Mouse (Mus musculus) gastrocnemius, postnatal 14 days (tissue): Measurements from ENCODE around the gene Etnppl. TPM values are rescaled to one million over a fixed set of nuclear protein-coding genes. Genes with fewer than 3 reads are reported as not detected.

Experiments used
- DNase-seq: peaks from one replicate; pipeline ENCODE4 v3.0.0; 2021; ENCODE audit warnings: mixed read lengths
- intact Hi-C: fragments of 180-260 bp; cut with DNase I; formaldehyde crosslinking; loops from one replicate; pipeline ENCODE4 v1.15.1; 2025; ENCODE audit warnings: low total_unique reads
- total RNA-seq, 2 experiments: library from RNA; stranded (reverse); gene quantifications; 2 replicates each; pipeline ENCODE4 v1.2.3; 2021

Etnppl gene
- total RNA-seq, 2 experiments from 2014 or later, result not detected

GRCm38 (mm10) chr3:130660619-130661018, 43.4 kb downstream of the Etnppl start:
- no peak for DNase-seq
- intact Hi-C loops, result no loop called here

GRCm38 (mm10) chr3:130662496-130662895, 45.2 kb downstream of the Etnppl start:
- intact Hi-C loops, result no loop called here
- DNase-seq, result no peak

- intact Hi-C loops, result no loop called here
- DNase-seq, result no peak
Observed at GRCm38 (mm10) chr3:130671291-130671690, 54.0 kb downstream of the Etnppl start.

- DNase-seq, result no peak
- intact Hi-C loops, result no loop called here
Observed at GRCm38 (mm10) chr3:130677671-130678460, 60.6 kb downstream of the Etnppl start.

- intact Hi-C loops, result no loop called here
- DNase-seq, result no peak
Observed at GRCm38 (mm10) chr3:130681226-130681625, 64.0 kb downstream of the Etnppl start.

- peak; percentile 25 for DNase-seq
- intact Hi-C loops, result no loop called here
Observed at GRCm38 (mm10) chr3:130682183-130682582, 64.9 kb downstream of the Etnppl start.

GRCm38 (mm10) chr3:130683836-130684235, 66.6 kb downstream of the Etnppl start:
- intact Hi-C loops, result no loop called here
- no peak for DNase-seq

- intact Hi-C loops, result no loop called here
- no peak for DNase-seq
Observed at GRCm38 (mm10) chr3:130684276-130685013, 67.2 kb downstream of the Etnppl start.

GRCm38 (mm10) chr3:130685014-130685366, 67.7 kb downstream of the Etnppl start:
- no peak for DNase-seq
- intact Hi-C loops, result no loop called here

GRCm38 (mm10) chr3:130687051-130687450, 69.8 kb downstream of the Etnppl start:
- intact Hi-C loops, result no loop called here
- no peak for DNase-seq

Other genes with a start within 250 kb of the Etnppl start
- gene Ostc, start 92.0 kb downstream of the Etnppl start, total RNA-seq, result 10 to 100 TPM; 40.6 to 54.5 TPM
- 100 to 1,000 TPM; 465 to 522 TPM for gene Rpl34, start 113.0 kb downstream of the Etnppl start, total RNA-seq